Mouse (Mus musculus) lung, adult 2 months (tissue): Measurements from ENCODE around the gene Plpp4.

Experiments used
- CTCF ChIP-seq: fragments of 200-500 bp; IDR thresholded peaks from 2 replicates; pipeline ENCODE4 v1.5.1; 2011; ENCODE audit warnings: mild to moderate bottlenecking, low read length, control low read depth; ENCODE audit not compliant: insufficient read depth
- POLR2A ChIP-seq: fragments of 200-500 bp; IDR thresholded peaks from 2 replicates; pipeline ENCODE4 v1.6.1; 2011; ENCODE audit warnings: low read depth, mild to moderate bottlenecking, control low read depth, low read length, borderline replicate concordance; ENCODE audit errors: extremely low read depth

- TF ChIP-seq POLR2A (no peak), CTCF (no peak)
Measured at GRCm38 (mm10) chr7:129303356-129303755, 46.5 kb downstream of the Plpp4 start.
